11 mouse cellular contexts compared by ENCODE assay signal in genomic region chr4:143379931-143380715, GRCm38 (mm10). TPM values are rescaled to one million over a fixed set of nuclear protein-coding genes. Genes with fewer than 3 reads are reported as not detected.
A peak's percentile ranks its signal among the peaks of the same experiment; 100 is the strongest.
DNase-seq lines count a peak whose midpoint lies in the region; ATAC-seq and TF ChIP-seq lines count a peak whose summit lies in the region.
"Had no signal": no experiment of that assay in that cellular context is flagged by ENCODE, and none has a peak within 500 bp of the region (broad histone marks: within the 10 kb centered on the region; RNA-seq: fewer than 3 reads in every experiment).

No protein-coding gene starts in this region.

- H3K4me3 ChIP-seq in lung, postnatal 0 days (ENCODE audit: low read depth, low read length) = no peak overlapping the region
- no peak overlapping the region for H3K4me3 ChIP-seq in intestine, embryonic 16.5 days (ENCODE audit: low read length)
- H3K4me3 ChIP-seq: megakaryocyte, embryonic 14.5 days had no signal

- no peak for TF ChIP-seq CTCF in lung, postnatal 0 days (IDR thresholded peaks at IDR 0.05)

- no peaks in the 10 kb centered on the region for H3K9me3 ChIP-seq in lung, postnatal 0 days (ENCODE audit: low read length)
- no peaks in the 10 kb centered on the region for H3K9me3 ChIP-seq in intestine, embryonic 16.5 days (ENCODE audit: control insufficient read depth, low read length)
- H3K9me3 ChIP-seq: megakaryocyte, embryonic 14.5 days had no signal

- no peaks in the 10 kb centered on the region for H3K36me3 ChIP-seq in lung, postnatal 0 days (ENCODE audit: insufficient read depth, low read length)
- no peaks in the 10 kb centered on the region for H3K36me3 ChIP-seq in intestine, embryonic 16.5 days (ENCODE audit: control insufficient read depth, insufficient read depth, low read length)

- no peaks in the 10 kb centered on the region for H3K27me3 ChIP-seq in lung, postnatal 0 days (replicated peaks; ENCODE audit: insufficient read depth, low read length)
- H3K27me3 ChIP-seq in intestine, embryonic 16.5 days (replicated peaks; ENCODE audit: control insufficient read depth, insufficient read depth, low read length) = 0 out of 2 replicates have a peak, but pooled peaks cover 2% of the 10 kb centered on the region

- 26% methylated on average over 15 of the region's 15 CpGs for WGBS in lung, postnatal 0 days
- 21% methylated on average over 15 of the region's 15 CpGs for WGBS in intestine, embryonic 16.5 days

- no peak for ATAC-seq in lung, postnatal 0 days
- 0 out of 2 replicates have a peak, but pooled peaks have one; percentile 26 for ATAC-seq in intestine, embryonic 16.5 days

- no peaks in the 10 kb centered on the region for H3K4me1 ChIP-seq in lung, postnatal 0 days (ENCODE audit: insufficient read depth, low read depth, low read length)
- H3K4me1 ChIP-seq in intestine, embryonic 16.5 days (ENCODE audit: control insufficient read depth, insufficient read depth, low read length) = no peaks in the 10 kb centered on the region
- H3K4me1 ChIP-seq: megakaryocyte, embryonic 14.5 days had no signal

- no peak overlapping the region for H3K4me2 ChIP-seq in lung, postnatal 0 days (replicated peaks; ENCODE audit: low read depth, low read length)
- H3K4me2 ChIP-seq in intestine, embryonic 16.5 days (ENCODE audit: low read depth, low read length) = no peak overlapping the region

- H3K9ac ChIP-seq in lung, postnatal 0 days (replicated peaks; ENCODE audit: low read depth) = no peak overlapping the region
- H3K9ac ChIP-seq in intestine, embryonic 16.5 days (ENCODE audit: low read depth, low read length) = peak overlapping the region; percentile 35; the same call in 1 of the 2 replicates

- no peak for TF ChIP-seq EP300 in lung, postnatal 0 days (IDR thresholded peaks at IDR 0.05)

- DNase-seq in cerebellum, postnatal 25 days = peak; percentile 19 to 32
- DNase-seq in cerebellum, adult 11 months = no peak
- DNase-seq in lung, postnatal 0 days (ENCODE audit: low spot score) = peak; percentile 5
- DNase-seq in lung, postnatal 14 days = no peak
- DNase-seq in retina, postnatal 1 day = peak; percentile 47
- no peak for DNase-seq in adrenal gland, adult 2 months
- DNase-seq in lung, postnatal 36 days = no peak

- no peak overlapping the region for H3K27ac ChIP-seq in lung, postnatal 0 days (ENCODE audit: low read length)
- H3K27ac ChIP-seq in intestine, embryonic 16.5 days (ENCODE audit: low read length) = no peak overlapping the region

RNA-seq across cellular contexts. Expression of gene Pramel1, which starts 14.1 kb away (rescaled TPM):
- polyA plus RNA-seq in lung, postnatal 0 days (2015; fragmentation: Nextera tagmentation; extraction: Ambion mirVana) = not detected in 2 replicates
- not detected in 2 replicates for polyA plus RNA-seq in intestine, embryonic 16.5 days (2015; fragmentation: Nextera tagmentation; extraction: Ambion mirVana)
- not detected for total RNA-seq in adrenal gland, adult 2 months (2021)
- not detected in 2 replicates for polyA plus RNA-seq in adrenal gland, adult 2 months (2012; rRNA removed)
- total RNA-seq: layer of hippocampus, adult 8-10 months had no signal
- polyA plus RNA-seq: stomach, embryonic 16.5 days had no signal

RNA-seq across cellular contexts. Expression of gene Lrrc38, which starts 30.6 kb away (rescaled TPM):
- not detected in 2 replicates for polyA plus RNA-seq in lung, postnatal 0 days (2015; fragmentation: Nextera tagmentation; extraction: Ambion mirVana)
- polyA plus RNA-seq in intestine, embryonic 16.5 days (2015; fragmentation: Nextera tagmentation; extraction: Ambion mirVana) = not detected in 2 replicates
- under 1 TPM; 0.20 to 0.24 TPM for total RNA-seq in adrenal gland, adult 2 months (2021)
- 0.59 and 0.91 TPM in 2 replicates for polyA plus RNA-seq in adrenal gland, adult 2 months (2012; rRNA removed)

RNA-seq across cellular contexts. Expression of gene Pramef8, which starts 32.1 kb away (rescaled TPM):
- polyA plus RNA-seq in lung, postnatal 0 days (2015; fragmentation: Nextera tagmentation; extraction: Ambion mirVana) = 9.2 and 10.2 TPM in 2 replicates
- polyA plus RNA-seq in intestine, embryonic 16.5 days (2015; fragmentation: Nextera tagmentation; extraction: Ambion mirVana) = 12.5 and 13.9 TPM in 2 replicates
- 10 to 100 TPM in 1 of 2 experiments, 1 to 10 TPM in 1; 9.7 to 13.9 TPM for total RNA-seq in adrenal gland, adult 2 months (2021)
- 3.3 and 4.3 TPM in 2 replicates for polyA plus RNA-seq in adrenal gland, adult 2 months (2012; rRNA removed)

Comparison
In these comparisons a context has a peak if more than half of its experiments do, and no peak if none do; other contexts are left out.
1. DNase-seq: peak in cerebellum, postnatal 25 days (2 of 2), lung, postnatal 0 days (single experiment) and retina, postnatal 1 day (single experiment); none in cerebellum, adult 11 months (single experiment), lung, postnatal 14 days (single experiment), adrenal gland, adult 2 months (single experiment) and lung, postnatal 36 days (single experiment).